Mouse (Mus musculus) layer of hippocampus, postnatal 25 days (tissue): ENCODE measurements around the gene Ntn1. TPM values are rescaled to one million over a fixed set of nuclear protein-coding genes. Genes with fewer than 3 reads are reported as not detected.
A peak's percentile ranks its signal among the peaks of the same experiment; 100 is the strongest.

Experiments used
- DNase-seq, 2 experiments: peaks; one replicate each; pipeline ENCODE4 v3.0.0; 2022; ENCODE audit warnings: mixed read lengths in 2 of 2, low spot score in 1 of 2; ENCODE audit errors: extremely low spot score in 1 of 2
- total RNA-seq, 2 experiments: library from RNA; stranded (reverse); gene quantifications; 2 replicates each; pipeline ENCODE4 v1.2.3; 2021

Gene Ntn1
- total RNA-seq: 1 to 10 TPM; 7.4 to 7.5 TPM

- no peak for DNase-seq
Observed at GRCm38 (mm10) chr11:68400727-68401219, at the start of gene Ntn1. Gene Ntn1 (minus strand): TSS chr11:68400823.

- no peak for DNase-seq
Observed at GRCm38 (mm10) chr11:68448356-68448755, 47.7 kb upstream of the Ntn1 start.

GRCm38 (mm10) chr11:68447242-68447641 is 46.6 kb upstream of the Ntn1 start:
- DNase-seq: no peak

- DNase-seq: no peak
Observed at GRCm38 (mm10) chr11:68446547-68446946, 45.9 kb upstream of the Ntn1 start.

GRCm38 (mm10) chr11:68445901-68446300 is 45.3 kb upstream of the Ntn1 start:
- no peak for DNase-seq

GRCm38 (mm10) chr11:68442983-68443638 is 42.5 kb upstream of the Ntn1 start:
- no peak for DNase-seq

GRCm38 (mm10) chr11:68442346-68442745 is 41.7 kb upstream of the Ntn1 start:
- DNase-seq: no peak

GRCm38 (mm10) chr11:68440965-68441364 is 40.3 kb upstream of the Ntn1 start:
- no peak for DNase-seq

GRCm38 (mm10) chr11:68440100-68440499 is 39.5 kb upstream of the Ntn1 start:
- no peak for DNase-seq

- no peak for DNase-seq
Observed at GRCm38 (mm10) chr11:68436376-68436775, 35.8 kb upstream of the Ntn1 start.

- no peak for DNase-seq
Observed at GRCm38 (mm10) chr11:68435601-68436000, 35.0 kb upstream of the Ntn1 start.

- DNase-seq: no peak
Observed at GRCm38 (mm10) chr11:68434697-68435096, 34.1 kb upstream of the Ntn1 start.

GRCm38 (mm10) chr11:68433534-68433933 is 32.9 kb upstream of the Ntn1 start:
- no peak for DNase-seq

GRCm38 (mm10) chr11:68432361-68433021 is 31.9 kb upstream of the Ntn1 start:
- DNase-seq: no peak

- DNase-seq: peak; percentile 39 to 62
Observed at GRCm38 (mm10) chr11:68431699-68432360, 31.2 kb upstream of the Ntn1 start, which contains the start of gene Pik3r5. Gene Pik3r5 (plus strand): TSS chr11:68432121.

GRCm38 (mm10) chr11:68430662-68431061 is 30.0 kb upstream of the Ntn1 start:
- DNase-seq: no peak

GRCm38 (mm10) chr11:68427083-68427570 is 26.5 kb upstream of the Ntn1 start:
- no peak for DNase-seq

- no peak for DNase-seq
Observed at GRCm38 (mm10) chr11:68425492-68426315, 25.1 kb upstream of the Ntn1 start.

- DNase-seq: peak in 1 of 2 experiments; percentile 25
Observed at GRCm38 (mm10) chr11:68417831-68418230, 17.2 kb upstream of the Ntn1 start.

- DNase-seq: no peak
Observed at GRCm38 (mm10) chr11:68417001-68417400, 16.4 kb upstream of the Ntn1 start.
